Mouse (Mus musculus): ENCODE data around the gene Sh3bgrl2.

- TF ChIP-seq CTCF (IDR thresholded peaks at IDR 0.05; ENCODE audit: borderline replicate concordance, insufficient read depth, low read depth, low read length) (no peak), POLR2A (IDR thresholded peaks at IDR 0.05; ENCODE audit: borderline replicate concordance, insufficient read depth, low read length) (no peak)
Observed at GRCm38 (mm10) chr9:83577260-83577659, 29.1 kb downstream of the Sh3bgrl2 start.

Data from cerebellum, adult 2 months (tissue).